Mouse (Mus musculus) frontal cortex, postnatal 25 days (tissue): ENCODE results near the gene Dynlt1c.
"Not testable (repeated sequence)": the region's sequence is repeated elsewhere in the genome, so short reads cannot be mapped to it uniquely, and the experiment has no call there.

Experiments used
- DNase-seq, 2 experiments: peaks; one replicate each; pipeline ENCODE4 v3.0.0; 2022; ENCODE audit warnings: low spot score in 2 of 2

Dynlt1c gene

GRCm38 (mm10) chr17:6601204-6601911 lies at the start of gene Dynlt1c:
Gene Dynlt1c, plus strand, starts transcription at chr17:6601671.
- not testable (repeated sequence) for DNase-seq

GRCm38 (mm10) chr17:6553798-6554197 lies 47.7 kb upstream of the Dynlt1c start:
- not testable (repeated sequence) for DNase-seq

GRCm38 (mm10) chr17:6554243-6554642 lies 47.2 kb upstream of the Dynlt1c start:
- not testable (repeated sequence) for DNase-seq

GRCm38 (mm10) chr17:6559447-6560133 lies 41.9 kb upstream of the Dynlt1c start:
- not testable (repeated sequence) for DNase-seq

- not testable (repeated sequence) for DNase-seq
Measured at GRCm38 (mm10) chr17:6564866-6565265, 36.6 kb upstream of the Dynlt1c start.

GRCm38 (mm10) chr17:6567908-6568307 lies 33.6 kb upstream of the Dynlt1c start:
- not testable (repeated sequence) for DNase-seq

- not testable (repeated sequence) for DNase-seq
Measured at GRCm38 (mm10) chr17:6571296-6571695, 30.2 kb upstream of the Dynlt1c start.

GRCm38 (mm10) chr17:6572202-6572601 lies 29.3 kb upstream of the Dynlt1c start:
- DNase-seq, result not testable (repeated sequence)

- DNase-seq, result not testable (repeated sequence)
Measured at GRCm38 (mm10) chr17:6575376-6575775, 26.1 kb upstream of the Dynlt1c start.

GRCm38 (mm10) chr17:6588672-6589071 lies 12.8 kb upstream of the Dynlt1c start:
- not testable (repeated sequence) for DNase-seq

- not testable (repeated sequence) for DNase-seq
Measured at GRCm38 (mm10) chr17:6592109-6592508, 9.4 kb upstream of the Dynlt1c start.

- not testable (repeated sequence) for DNase-seq
Measured at GRCm38 (mm10) chr17:6593896-6594295, 7.6 kb upstream of the Dynlt1c start.

- not testable (repeated sequence) for DNase-seq
Measured at GRCm38 (mm10) chr17:6595776-6596497, 5.5 kb upstream of the Dynlt1c start.

- not testable (repeated sequence) for DNase-seq
Measured at GRCm38 (mm10) chr17:6598356-6598755, 3.1 kb upstream of the Dynlt1c start.

GRCm38 (mm10) chr17:6600216-6600911 lies 1.1 kb upstream of the Dynlt1c start:
- DNase-seq, result not testable (repeated sequence)

GRCm38 (mm10) chr17:6602205-6602604 lies 734 bp downstream of the Dynlt1c start:
- not testable (repeated sequence) for DNase-seq

GRCm38 (mm10) chr17:6605347-6605746 lies 3.9 kb downstream of the Dynlt1c start:
- DNase-seq, result not testable (repeated sequence)

GRCm38 (mm10) chr17:6613524-6613923 lies 12.1 kb downstream of the Dynlt1c start:
- DNase-seq, result not testable (repeated sequence)

GRCm38 (mm10) chr17:6614316-6614715 lies 12.8 kb downstream of the Dynlt1c start:
- DNase-seq, result not testable (repeated sequence)

GRCm38 (mm10) chr17:6616731-6617130 lies 15.3 kb downstream of the Dynlt1c start:
- not testable (repeated sequence) for DNase-seq

GRCm38 (mm10) chr17:6617689-6618400 lies 16.4 kb downstream of the Dynlt1c start:
- DNase-seq, result not testable (repeated sequence)
